Mouse (Mus musculus) hindlimb bud, embryonic 11.5 days (tissue): Measurements from ENCODE around the gene Cstb.

Experiments used
- DNase-seq: peaks from one replicate; pipeline ENCODE4 v3.0.0-alpha.2; 2012; ENCODE audit warnings: low read depth, low spot score; ENCODE audit errors: extremely low spot score

Cstb gene

GRCm38 (mm10) chr10:78458348-78459111 is 33.1 kb downstream of the Cstb start:
- no peak for DNase-seq

GRCm38 (mm10) chr10:78460463-78460862 is 35.0 kb downstream of the Cstb start:
- DNase-seq, result no peak

DNA sequence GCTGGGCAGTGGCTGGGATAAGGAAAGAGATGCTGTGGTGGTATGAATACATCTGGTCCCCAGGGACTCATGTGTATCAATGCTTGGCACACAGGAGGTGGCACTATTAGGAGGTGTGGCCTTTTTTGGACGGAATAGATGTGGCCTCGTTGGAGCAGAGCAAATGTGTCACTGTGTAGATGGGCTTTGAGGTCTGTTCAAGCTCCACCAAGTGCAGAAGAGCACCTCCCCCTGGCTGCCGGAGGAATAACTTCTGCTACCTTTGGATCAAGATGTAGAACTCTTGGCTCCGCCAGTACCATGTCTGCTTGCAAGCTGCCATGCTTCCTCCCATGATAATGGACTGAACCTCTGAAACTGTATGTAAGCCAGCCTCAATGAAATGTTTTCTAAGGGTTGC is 36.3 kb downstream of the Cstb start:
- DNase-seq, result no peak

- no peak for DNase-seq
Measured at GRCm38 (mm10) chr10:78462945-78463768, 37.7 kb downstream of the Cstb start.

GRCm38 (mm10) chr10:78463769-78464167 is 38.3 kb downstream of the Cstb start:
- DNase-seq, result no peak

DNA sequence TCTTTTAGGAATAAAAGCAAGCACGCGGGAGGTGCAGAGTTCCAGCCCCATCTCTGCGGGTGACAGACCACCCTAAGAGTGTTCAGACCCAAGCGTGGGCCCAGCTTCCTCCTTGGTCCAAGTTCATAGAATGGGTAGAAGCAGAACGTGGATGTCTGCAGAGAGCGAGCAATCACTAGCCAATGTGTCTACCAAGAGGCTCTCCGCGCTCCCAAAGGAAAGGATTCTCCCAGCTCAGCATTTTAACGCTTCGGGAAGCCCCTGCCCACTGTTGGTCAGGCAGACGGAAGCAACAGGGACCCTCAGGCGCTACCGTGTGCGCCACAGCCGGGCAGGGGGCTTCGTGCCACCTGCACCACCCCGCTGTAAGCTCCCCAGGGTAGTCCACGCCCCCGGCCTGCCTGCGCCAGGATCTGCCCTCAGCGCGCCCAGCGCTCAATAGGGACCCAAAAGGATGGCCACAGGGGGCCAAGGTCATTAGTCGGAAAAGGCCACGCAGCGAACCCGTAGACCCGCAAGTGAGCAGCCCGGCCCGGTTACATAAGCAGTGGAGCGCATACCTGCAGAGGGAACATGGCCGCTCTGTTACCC is 38.8 kb downstream of the Cstb start:
- DNase-seq, result no peak

DNA sequence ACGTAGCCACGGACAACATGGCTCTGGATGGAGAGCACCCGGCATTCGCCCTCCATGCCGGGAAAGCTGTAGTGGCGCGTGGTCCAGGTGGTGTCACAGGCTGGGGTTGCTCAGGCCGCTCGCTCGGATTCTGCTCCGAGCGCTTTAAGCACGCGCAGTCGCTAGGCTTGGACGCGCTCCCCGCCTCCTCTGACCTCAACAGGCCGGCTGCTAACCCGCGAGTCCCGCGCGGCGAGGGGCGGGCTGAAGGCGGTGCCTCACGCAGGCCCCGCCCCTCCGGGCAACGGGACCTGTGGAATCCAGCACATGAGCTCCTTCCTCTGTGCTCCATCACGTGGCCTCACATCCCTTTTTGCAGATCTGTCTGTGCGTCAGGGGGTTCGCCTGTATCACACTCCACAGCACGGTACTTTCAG is 39.3 kb downstream of the Cstb start, which contains the start of gene Pdxk:
Gene Pdxk, minus strand, starts transcription at position 184 of the 416 bp plus-strand sequence.
- peak; percentile 60 for DNase-seq

DNA sequence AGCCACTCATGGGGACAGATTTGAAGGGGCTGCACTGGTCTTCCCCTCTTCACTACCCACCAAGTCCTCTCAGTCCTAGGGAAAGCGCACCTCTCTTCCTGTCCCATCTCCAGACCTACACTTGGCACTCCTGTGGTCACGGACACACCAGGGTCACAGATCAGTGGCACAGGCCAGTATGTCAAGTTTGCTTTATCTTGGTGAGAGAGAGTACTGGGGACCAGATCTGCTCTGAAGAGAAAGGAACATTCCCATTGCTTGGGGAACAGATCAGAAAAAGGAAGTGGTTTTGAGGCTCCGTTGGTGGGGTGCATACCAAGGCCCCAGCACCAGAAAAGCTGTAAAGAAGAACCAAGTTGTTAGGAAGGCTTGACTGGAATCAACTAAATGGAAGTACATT is 40.0 kb downstream of the Cstb start:
- DNase-seq, result no peak

GRCm38 (mm10) chr10:78466647-78467046 is 41.2 kb downstream of the Cstb start:
- no peak for DNase-seq

DNA sequence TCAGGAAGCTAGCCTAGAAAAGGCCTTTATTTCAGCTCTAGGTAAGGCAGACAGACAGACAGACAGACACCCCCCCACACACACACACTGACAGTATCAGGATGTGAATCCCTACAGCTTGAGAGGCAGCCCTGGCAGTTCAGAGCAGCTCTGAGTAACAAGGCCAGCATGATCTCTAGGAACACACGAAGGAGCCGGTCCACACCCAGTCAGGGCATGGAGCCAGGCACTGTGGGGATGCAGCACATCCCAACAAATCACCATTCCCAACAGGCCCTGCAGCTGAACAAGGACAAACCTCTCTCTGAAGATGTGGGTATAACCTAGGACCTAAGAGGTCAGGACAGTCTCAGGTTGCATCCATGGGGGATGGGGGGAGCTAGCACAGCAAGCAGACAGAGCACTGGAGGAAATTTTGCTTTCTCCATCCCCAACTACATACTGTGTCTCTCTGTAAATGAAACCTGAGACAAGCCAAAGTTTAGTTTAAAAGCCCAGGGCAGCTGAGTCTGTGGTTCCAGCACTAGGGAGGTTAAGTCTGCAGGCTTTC is 42.4 kb downstream of the Cstb start:
- DNase-seq, result no peak

DNA sequence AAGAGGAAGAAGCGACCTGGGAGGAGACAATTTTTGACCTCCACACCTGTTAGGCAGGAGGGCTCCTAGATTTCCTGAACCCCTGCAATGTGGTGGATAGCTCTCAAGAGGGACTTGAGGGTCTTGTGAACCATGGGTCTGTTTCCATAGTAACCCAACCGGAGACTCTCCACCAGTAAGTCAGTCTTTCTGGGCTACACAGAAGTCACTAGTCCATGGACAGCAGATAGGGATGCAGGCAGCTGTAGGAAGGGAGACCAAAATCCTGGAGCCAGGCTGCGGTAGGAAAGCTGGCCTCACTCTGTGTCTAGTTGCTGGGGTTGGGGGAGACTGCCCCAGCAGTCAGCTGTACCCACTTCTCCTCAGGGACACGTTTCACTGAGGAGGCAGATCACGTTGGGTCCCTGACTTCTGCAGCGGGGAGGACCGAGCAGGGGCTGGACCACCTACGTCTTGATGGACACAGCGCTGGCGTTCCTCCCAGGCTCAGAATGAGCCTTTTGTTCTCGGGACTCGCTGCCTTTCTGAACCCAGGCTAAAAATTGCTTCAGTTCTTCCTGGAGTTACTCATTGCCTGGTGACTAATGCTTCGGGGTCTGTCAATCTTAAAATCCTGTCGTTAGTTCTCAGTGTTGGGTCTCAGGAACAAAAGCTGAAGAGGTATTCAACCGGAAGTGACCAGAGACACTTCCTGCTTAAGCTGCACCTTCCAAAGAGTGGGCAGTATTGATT is 45.3 kb downstream of the Cstb start:
- DNase-seq, result no peak

DNA sequence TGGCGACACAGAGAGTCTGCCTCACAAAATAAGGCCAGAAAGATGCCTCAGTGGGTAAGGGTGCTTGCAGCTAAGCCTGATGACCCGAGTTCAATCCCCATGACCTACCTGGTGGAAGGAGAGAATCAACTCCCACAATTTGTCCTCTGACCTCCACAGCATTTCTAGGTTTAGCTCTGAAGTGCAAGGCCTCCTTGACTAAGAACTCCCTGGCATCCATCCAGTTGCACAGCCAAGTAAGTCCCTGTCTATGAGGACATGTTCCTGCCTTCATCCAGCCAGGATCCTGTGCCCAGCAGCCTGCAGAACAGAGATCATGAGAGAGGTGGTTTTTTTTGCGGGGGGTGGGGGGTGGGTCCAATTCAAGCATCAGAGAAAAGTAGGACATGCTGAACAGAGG is 46.6 kb downstream of the Cstb start:
- no peak for DNase-seq

- DNase-seq, result no peak
Measured at GRCm38 (mm10) chr10:78473434-78473833, 48.0 kb downstream of the Cstb start.

DNA sequence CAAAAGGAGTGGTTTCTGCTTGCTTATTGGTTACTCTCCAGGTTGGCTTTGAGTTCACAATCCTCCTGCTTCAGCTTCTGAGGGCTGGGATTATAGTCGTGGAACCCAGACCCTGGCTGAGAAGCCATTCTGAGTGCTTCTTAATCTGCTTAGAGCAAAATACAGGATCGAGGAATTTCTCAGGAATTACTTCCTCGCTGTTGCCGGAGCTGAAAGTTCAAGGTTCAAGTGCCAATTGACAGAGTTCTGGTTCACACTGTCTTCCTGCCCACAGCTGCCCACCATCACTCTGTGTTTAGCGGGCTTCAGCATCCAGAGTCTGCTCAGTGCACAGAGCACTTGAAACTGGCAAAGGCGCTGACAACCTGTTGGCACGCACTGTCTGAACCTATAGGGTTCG is 49.3 kb downstream of the Cstb start:
- no peak for DNase-seq

GRCm38 (mm10) chr10:78476821-78477220 is 51.4 kb downstream of the Cstb start:
- DNase-seq, result no peak
